Mouse (Mus musculus): Measurements from ENCODE around the gene Slc6a12. TPM values are rescaled to one million over a fixed set of nuclear protein-coding genes. Genes with fewer than 3 reads are reported as not detected.

The Slc6a12 gene
- polyA plus RNA-seq (2015; fragmentation: Illumina TruSeq; extraction: RNeasy Lipid Tissue Mini Kit (QIAGEN cat#74804); ENCODE audit: insufficient read depth, low replicate concordance) = 1.8 TPM

DNA sequence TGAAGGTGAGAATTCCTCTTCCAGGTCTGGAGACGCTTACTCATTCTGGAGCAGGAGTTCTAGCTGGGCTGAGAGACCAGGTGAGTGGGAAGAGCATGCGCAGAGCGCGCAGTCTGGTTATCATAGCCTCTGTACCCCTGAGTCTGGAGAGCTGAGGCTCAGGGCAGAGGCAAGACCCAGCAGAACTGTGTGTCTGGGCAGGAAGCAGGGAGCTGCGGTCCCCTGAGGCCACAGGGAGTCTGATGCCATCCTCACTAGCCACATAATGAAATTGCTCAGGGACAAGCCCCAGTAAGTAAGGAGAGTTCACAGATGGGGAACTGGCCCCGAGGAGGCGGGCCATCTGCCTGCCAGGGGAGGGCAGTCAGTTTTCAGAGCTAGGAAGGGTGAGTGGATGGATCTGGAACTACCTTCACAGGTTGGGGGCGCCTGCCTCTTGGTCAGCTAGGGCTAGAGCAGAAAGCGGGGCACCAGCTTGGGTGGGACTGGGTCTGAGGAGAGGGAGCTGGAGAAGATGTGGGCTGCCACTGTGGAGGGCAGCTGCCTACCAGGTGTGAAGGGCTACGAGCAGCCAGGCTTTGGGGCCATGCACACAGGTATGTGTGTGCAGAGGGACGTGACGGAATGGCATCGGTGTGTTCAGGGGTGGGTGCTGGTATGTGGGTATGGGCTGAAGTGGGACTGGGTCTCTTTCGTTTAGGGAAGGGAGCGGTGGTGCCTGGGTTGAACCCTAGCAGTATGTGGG, at the start of gene Slc6a12:
Slc6a12 (plus strand) TSS at position 51 of the 745 bp plus-strand sequence.

DNA sequence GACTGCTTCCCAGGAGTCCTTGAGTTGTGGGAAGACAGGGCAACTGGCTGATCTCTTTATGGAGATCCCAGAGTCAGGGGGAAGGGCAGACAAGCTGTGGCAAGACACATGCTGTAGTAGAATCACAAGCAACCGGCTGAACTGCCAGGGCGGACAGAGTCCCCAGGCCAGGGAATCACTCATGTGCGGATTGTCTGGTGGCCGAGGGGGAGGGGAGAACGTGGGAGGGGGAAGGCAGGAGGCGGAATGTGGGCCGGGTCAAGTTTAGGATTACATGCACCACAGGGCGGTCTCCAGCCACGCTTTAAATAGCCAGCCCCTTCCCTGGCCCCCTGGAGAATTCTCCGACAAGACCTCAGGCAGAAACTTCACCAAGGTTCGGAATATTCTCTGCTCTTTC, 42.9 kb upstream of the Slc6a12 start, which contains the start of gene Slc6a13:
Slc6a13 (plus strand) TSS at position 274 of the 400 bp plus-strand sequence.

Other genes starting within 250 kb of the Slc6a12 start
- gene Mical3, start 212.1 kb upstream of the Slc6a12 start, polyA plus RNA-seq (2015; fragmentation: Illumina TruSeq; extraction: RNeasy Lipid Tissue Mini Kit (QIAGEN cat#74804); ENCODE audit: insufficient read depth, low replicate concordance) = 15.9 TPM
- 7.7 TPM for gene Pex26, start 159.4 kb upstream of the Slc6a12 start, polyA plus RNA-seq (2015; fragmentation: Illumina TruSeq; extraction: RNeasy Lipid Tissue Mini Kit (QIAGEN cat#74804); ENCODE audit: insufficient read depth, low replicate concordance)
- gene Tuba8, start 132.4 kb upstream of the Slc6a12 start, polyA plus RNA-seq (2015; fragmentation: Illumina TruSeq; extraction: RNeasy Lipid Tissue Mini Kit (QIAGEN cat#74804); ENCODE audit: insufficient read depth, low replicate concordance) = 0.17 TPM
- gene Usp18, start 97.2 kb upstream of the Slc6a12 start, polyA plus RNA-seq (2015; fragmentation: Illumina TruSeq; extraction: RNeasy Lipid Tissue Mini Kit (QIAGEN cat#74804); ENCODE audit: insufficient read depth, low replicate concordance) = 19.2 TPM
- gene Slc6a13, start 42.8 kb upstream of the Slc6a12 start, polyA plus RNA-seq (2015; fragmentation: Illumina TruSeq; extraction: RNeasy Lipid Tissue Mini Kit (QIAGEN cat#74804); ENCODE audit: insufficient read depth, low replicate concordance) = 0.33 TPM
- not detected for gene Iqsec3, start 130.6 kb downstream of the Slc6a12 start, polyA plus RNA-seq (2015; fragmentation: Illumina TruSeq; extraction: RNeasy Lipid Tissue Mini Kit (QIAGEN cat#74804); ENCODE audit: insufficient read depth, low replicate concordance)